Mouse (Mus musculus): ENCODE results near the gene Cyp2d12. TPM values are rescaled to one million over a fixed set of nuclear protein-coding genes. Genes with fewer than 3 reads are reported as not detected.
"Not testable (repeated sequence)": the region's sequence is repeated elsewhere in the genome, so short reads cannot be mapped to it uniquely, and the experiment has no call there.

The Cyp2d12 gene
- polyA plus RNA-seq, 1 experiment from 2014 or later: not detected

- H3K36me3 ChIP-seq (ENCODE audit: control insufficient read depth, insufficient read depth, low read length); DNase-seq (ENCODE audit: low spot score); H3K4me1 ChIP-seq (ENCODE audit: control insufficient read depth, insufficient read depth, low read length); H3K9me3 ChIP-seq (replicated peaks; ENCODE audit: control insufficient read depth, low read length); H3K4me2 ChIP-seq (ENCODE audit: low read length); ATAC-seq; H3K4me3 ChIP-seq (ENCODE audit: low read depth, low read length); H3K27ac ChIP-seq (ENCODE audit: low read depth, low read length); H3K27me3 ChIP-seq (replicated peaks; ENCODE audit: control insufficient read depth, insufficient read depth, low read length); H3K9ac ChIP-seq (ENCODE audit: low read length): not testable (repeated sequence)
- 80% methylated on average over 3 of the region's 3 CpGs for WGBS
Measured at GRCm38 (mm10) chr15:82542976-82543375, 11.9 kb upstream of the Cyp2d12 start.

- not testable (repeated sequence) for ATAC-seq
Measured at GRCm38 (mm10) chr15:82544561-82544960, 10.3 kb upstream of the Cyp2d12 start.

GRCm38 (mm10) chr15:82547753-82548152, 7.1 kb upstream of the Cyp2d12 start:
- H3K27me3 ChIP-seq (replicated peaks; ENCODE audit: control insufficient read depth, insufficient read depth, low read length); H3K27ac ChIP-seq (ENCODE audit: low read depth, low read length); H3K9me3 ChIP-seq (replicated peaks; ENCODE audit: control insufficient read depth, low read length); ATAC-seq; H3K9ac ChIP-seq (ENCODE audit: low read length); H3K4me3 ChIP-seq (ENCODE audit: low read depth, low read length); H3K36me3 ChIP-seq (ENCODE audit: control insufficient read depth, insufficient read depth, low read length); H3K4me2 ChIP-seq (ENCODE audit: low read length); DNase-seq (ENCODE audit: low spot score); H3K4me1 ChIP-seq (ENCODE audit: control insufficient read depth, insufficient read depth, low read length): not testable (repeated sequence)
- 94% methylated on average over 4 of the region's 4 CpGs for WGBS

More at GRCm38 (mm10) chr15:82544561-82544960, 10.3 kb upstream of the Cyp2d12 start:
- H3K9me3 ChIP-seq (replicated peaks; ENCODE audit: control insufficient read depth, low read length); DNase-seq (ENCODE audit: low spot score); H3K4me2 ChIP-seq (ENCODE audit: low read length); H3K9ac ChIP-seq (ENCODE audit: low read length); H3K27me3 ChIP-seq (replicated peaks; ENCODE audit: control insufficient read depth, insufficient read depth, low read length); H3K4me1 ChIP-seq (ENCODE audit: control insufficient read depth, insufficient read depth, low read length); H3K4me3 ChIP-seq (ENCODE audit: low read depth, low read length); H3K27ac ChIP-seq (ENCODE audit: low read depth, low read length); H3K36me3 ChIP-seq (ENCODE audit: control insufficient read depth, insufficient read depth, low read length): not testable (repeated sequence)

- not testable (repeated sequence) for H3K4me1 ChIP-seq (ENCODE audit: control insufficient read depth, insufficient read depth, low read length); ATAC-seq
- 90% methylated on average over 2 of the region's 2 CpGs for WGBS
Measured at GRCm38 (mm10) chr15:82553211-82553610, 1.7 kb upstream of the Cyp2d12 start.

GRCm38 (mm10) chr15:82572856-82573255, 18.0 kb downstream of the Cyp2d12 start:
- no peak overlapping the region for H3K4me3 ChIP-seq (ENCODE audit: low read depth, low read length)
- WGBS: 73% methylated on average over 1 of the region's 1 CpGs
- no peak for DNase-seq (ENCODE audit: low spot score)
- H3K9ac ChIP-seq (ENCODE audit: low read length): no peak overlapping the region
- no peaks in the 10 kb centered on the region for H3K27me3 ChIP-seq (replicated peaks; ENCODE audit: control insufficient read depth, insufficient read depth, low read length)
- ATAC-seq: no peak
- H3K9me3 ChIP-seq (replicated peaks; ENCODE audit: control insufficient read depth, low read length): no peaks in the 10 kb centered on the region
- no peak overlapping the region for H3K4me2 ChIP-seq (ENCODE audit: low read length)
- no peaks in the 10 kb centered on the region for H3K4me1 ChIP-seq (ENCODE audit: control insufficient read depth, insufficient read depth, low read length)
- H3K27ac ChIP-seq (ENCODE audit: low read depth, low read length): no peak overlapping the region
- H3K36me3 ChIP-seq (ENCODE audit: control insufficient read depth, insufficient read depth, low read length): no peaks in the 10 kb centered on the region

More at GRCm38 (mm10) chr15:82553211-82553610, 1.7 kb upstream of the Cyp2d12 start:
- H3K9ac ChIP-seq (ENCODE audit: low read length); H3K27me3 ChIP-seq (replicated peaks; ENCODE audit: control insufficient read depth, insufficient read depth, low read length); H3K27ac ChIP-seq (ENCODE audit: low read depth, low read length); H3K36me3 ChIP-seq (ENCODE audit: control insufficient read depth, insufficient read depth, low read length); DNase-seq (ENCODE audit: low spot score); H3K4me3 ChIP-seq (ENCODE audit: low read depth, low read length); H3K9me3 ChIP-seq (replicated peaks; ENCODE audit: control insufficient read depth, low read length); H3K4me2 ChIP-seq (ENCODE audit: low read length): not testable (repeated sequence)

- H3K27me3 ChIP-seq (replicated peaks; ENCODE audit: control insufficient read depth, insufficient read depth, low read length): no peaks in the 10 kb centered on the region
- no peaks in the 10 kb centered on the region for H3K9me3 ChIP-seq (replicated peaks; ENCODE audit: control insufficient read depth, low read length)
- H3K4me3 ChIP-seq (ENCODE audit: low read depth, low read length): no peak overlapping the region
- WGBS: 82% methylated on average over 2 of the region's 2 CpGs
- no peak overlapping the region for H3K4me2 ChIP-seq (ENCODE audit: low read length)
- no peak overlapping the region for H3K9ac ChIP-seq (ENCODE audit: low read length)
- no peaks in the 10 kb centered on the region for H3K36me3 ChIP-seq (ENCODE audit: control insufficient read depth, insufficient read depth, low read length)
- no peak overlapping the region for H3K27ac ChIP-seq (ENCODE audit: low read depth, low read length)
- H3K4me1 ChIP-seq (ENCODE audit: control insufficient read depth, insufficient read depth, low read length): no peaks in the 10 kb centered on the region
- DNase-seq (ENCODE audit: low spot score) (no peak), ATAC-seq (no peak)
Measured at GRCm38 (mm10) chr15:82579071-82579470, 24.2 kb downstream of the Cyp2d12 start.

- no peaks in the 10 kb centered on the region for H3K27me3 ChIP-seq (replicated peaks; ENCODE audit: control insufficient read depth, insufficient read depth, low read length)
- no peak overlapping the region for H3K4me2 ChIP-seq (ENCODE audit: low read length)
- no peaks in the 10 kb centered on the region for H3K9me3 ChIP-seq (replicated peaks; ENCODE audit: control insufficient read depth, low read length)
- no peak overlapping the region for H3K27ac ChIP-seq (ENCODE audit: low read depth, low read length)
- WGBS: 84% methylated on average over 9 of the region's 9 CpGs
- no peaks in the 10 kb centered on the region for H3K36me3 ChIP-seq (ENCODE audit: control insufficient read depth, insufficient read depth, low read length)
- ATAC-seq (no peak), DNase-seq (ENCODE audit: low spot score) (no peak)
- H3K4me3 ChIP-seq (ENCODE audit: low read depth, low read length): no peak overlapping the region
- H3K4me1 ChIP-seq (ENCODE audit: control insufficient read depth, insufficient read depth, low read length): no peaks in the 10 kb centered on the region
- no peak overlapping the region for H3K9ac ChIP-seq (ENCODE audit: low read length)
Measured at GRCm38 (mm10) chr15:82582621-82583020, 27.7 kb downstream of the Cyp2d12 start.

Small RNA genes within 50 kb of the gene (microRNA-seq; reads per million reads assigned to microRNA genes)
- gene Gm27924 (not detected), gene Gm28023 (not detected)

Other genes starting within 250 kb of the Cyp2d12 start
- 27.5 and 29.6 TPM in 2 replicates for gene Naga, start 216.1 kb upstream of the Cyp2d12 start, polyA plus RNA-seq (2014; fragmentation: Nextera tagmentation; extraction: Ambion mirVana)
- gene Pheta2, start 216.1 kb upstream of the Cyp2d12 start, polyA plus RNA-seq (2014; fragmentation: Nextera tagmentation; extraction: Ambion mirVana): 0.63 and 0.80 TPM in 2 replicates
- 296 and 326 TPM in 2 replicates for gene Smdt1, start 216.1 kb upstream of the Cyp2d12 start, polyA plus RNA-seq (2014; fragmentation: Nextera tagmentation; extraction: Ambion mirVana)
- gene Ndufa6, start 200.8 kb upstream of the Cyp2d12 start, polyA plus RNA-seq (2014; fragmentation: Nextera tagmentation; extraction: Ambion mirVana): 302 and 403 TPM in 2 replicates
- 0.63 and 1.2 TPM in 2 replicates for gene Cyp2d22, start 174.8 kb upstream of the Cyp2d12 start, polyA plus RNA-seq (2014; fragmentation: Nextera tagmentation; extraction: Ambion mirVana)
- gene Cyp2d11, start 161.1 kb upstream of the Cyp2d12 start, polyA plus RNA-seq (2014; fragmentation: Nextera tagmentation; extraction: Ambion mirVana): not detected in 2 replicates
- gene Cyp2d10, start 147.9 kb upstream of the Cyp2d12 start, polyA plus RNA-seq (2014; fragmentation: Nextera tagmentation; extraction: Ambion mirVana): not detected in 2 replicates
- not detected in 2 replicates for gene Cyp2d9, start 121.6 kb upstream of the Cyp2d12 start, polyA plus RNA-seq (2014; fragmentation: Nextera tagmentation; extraction: Ambion mirVana)
- gene Cyp2d34, start 65.9 kb downstream of the Cyp2d12 start, polyA plus RNA-seq (2014; fragmentation: Nextera tagmentation; extraction: Ambion mirVana): not detected in 2 replicates
- gene Cyp2d40, start 209.1 kb downstream of the Cyp2d12 start, polyA plus RNA-seq (2014; fragmentation: Nextera tagmentation; extraction: Ambion mirVana): not detected in 2 replicates
- not detected in 2 replicates for gene Cyp2d26, start 239.2 kb downstream of the Cyp2d12 start, polyA plus RNA-seq (2014; fragmentation: Nextera tagmentation; extraction: Ambion mirVana)

Data from forebrain, embryonic 14.5 days (tissue).